In the genomic region with DNA sequence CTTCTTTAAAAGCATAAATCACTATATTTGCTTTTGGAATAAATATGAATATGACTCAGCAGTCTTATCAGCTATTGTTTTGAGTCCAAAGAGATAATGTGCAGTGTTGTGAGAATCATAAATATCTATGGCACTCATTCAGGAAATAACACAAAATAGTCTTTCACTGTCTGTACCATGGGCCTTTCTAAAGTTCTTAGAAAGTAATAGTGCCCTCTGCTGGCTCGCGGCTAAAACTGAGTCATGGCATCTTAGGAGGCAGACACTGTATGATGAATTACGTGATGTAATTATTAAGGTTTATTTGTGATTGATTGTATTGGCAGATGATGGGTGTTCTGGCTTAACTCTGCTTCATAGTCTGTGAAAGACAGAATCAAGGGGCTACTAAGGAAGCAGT, we compare ENCODE assay signal across 8 mouse cellular contexts. TPM values are rescaled to one million over a fixed set of nuclear protein-coding genes. Genes with fewer than 3 reads are reported as not detected.
DNase-seq lines count a peak whose midpoint lies in the region; ATAC-seq and TF ChIP-seq lines count a peak whose summit lies in the region.

No protein-coding gene starts in this region.

- H3K4me1 ChIP-seq in heart, embryonic 11.5 days (ENCODE audit: control insufficient read depth, insufficient read depth, low read length), result no peaks in the 10 kb centered on the region
- H3K4me1 ChIP-seq in hindbrain, embryonic 13.5 days (replicated peaks), result no peaks in the 10 kb centered on the region
- no peaks in the 10 kb centered on the region for H3K4me1 ChIP-seq in thymus, adult 2 months (replicated peaks; ENCODE audit: control insufficient read depth, insufficient read depth, low read length)

- 16% methylated on average over 3 of the region's 3 CpGs for WGBS in heart, embryonic 11.5 days (ENCODE audit: insufficient replicate concordance)
- WGBS in hindbrain, embryonic 13.5 days, result 29% methylated on average over 3 of the region's 3 CpGs
- 9% methylated on average over 3 of the region's 3 CpGs for WGBS in thymus, adult 2 months

- no peak overlapping the region for H3K4me3 ChIP-seq in heart, embryonic 11.5 days (ENCODE audit: low read depth, low read length)
- no peak overlapping the region for H3K4me3 ChIP-seq in hindbrain, embryonic 13.5 days
- no peak overlapping the region for H3K4me3 ChIP-seq in layer of hippocampus, adult 2 months
- no peak overlapping the region for H3K4me3 ChIP-seq in thymus, adult 2 months (ENCODE audit: control insufficient read depth, insufficient read depth, low read length)

- no peaks in the 10 kb centered on the region for H3K9me3 ChIP-seq in heart, embryonic 11.5 days (replicated peaks; ENCODE audit: control insufficient read depth, low read length)
- no peaks in the 10 kb centered on the region for H3K9me3 ChIP-seq in hindbrain, embryonic 13.5 days

- no peaks in the 10 kb centered on the region for H3K36me3 ChIP-seq in heart, embryonic 11.5 days (ENCODE audit: control insufficient read depth, insufficient read depth, low read length)
- no peaks in the 10 kb centered on the region for H3K36me3 ChIP-seq in hindbrain, embryonic 13.5 days
- H3K36me3 ChIP-seq in thymus, adult 2 months (ENCODE audit: control insufficient read depth, insufficient read depth, low read length), result no peaks in the 10 kb centered on the region

- H3K9ac ChIP-seq in heart, embryonic 11.5 days (ENCODE audit: low read depth, low read length), result no peak overlapping the region
- H3K9ac ChIP-seq in hindbrain, embryonic 13.5 days, result no peak overlapping the region

- ATAC-seq in heart, embryonic 11.5 days (replicated peaks; ENCODE audit: insufficient number of reproducible peaks, low FRiP score, low TSS enrichment), result no peak
- peak; percentile 68; the same call in 1 of the 2 replicates for ATAC-seq in hindbrain, embryonic 13.5 days (ENCODE audit: low FRiP score)
- peak; percentile 95 for ATAC-seq in megakaryocyte progenitor cell, adult 5-6 weeks (replicated peaks; ENCODE audit: poor library complexity)

- DNase-seq in heart, adult 8-10 months (ENCODE audit: low spot score), result peak; percentile 22
- DNase-seq in adrenal gland, adult 2 months, result peak; percentile 28
- DNase-seq in embryo, embryonic 9.5 days (ENCODE audit: extremely low spot score), result peak; percentile 13
- DNase-seq in layer of hippocampus, adult 2 months (ENCODE audit: low spot score in 2 of 2), result peak; percentile 46 to 51
- peak; percentile 47 for DNase-seq in thymus, adult 2 months

- H3K27ac ChIP-seq in heart, embryonic 11.5 days (ENCODE audit: low read depth, low read length), result no peak overlapping the region
- H3K27ac ChIP-seq in hindbrain, embryonic 13.5 days, result no peak overlapping the region
- H3K27ac ChIP-seq in layer of hippocampus, adult 2 months, result no peak overlapping the region
- no peak overlapping the region for H3K27ac ChIP-seq in thymus, adult 2 months (ENCODE audit: control insufficient read depth, insufficient read depth, low read length)

- TF ChIP-seq CTCF in layer of hippocampus, adult 2 months (conservative IDR thresholded peaks at IDR 0.05), result peak; percentile 88
- TF ChIP-seq CTCF in thymus, adult 2 months (IDR thresholded peaks at IDR 0.05; ENCODE audit: borderline replicate concordance, control insufficient read depth, extremely low read depth, insufficient read depth, low read length, poor library complexity), result no peak

- H3K27me3 ChIP-seq in heart, embryonic 11.5 days (ENCODE audit: control insufficient read depth, insufficient read depth, low read length), result no peaks in the 10 kb centered on the region
- no peaks in the 10 kb centered on the region for H3K27me3 ChIP-seq in hindbrain, embryonic 13.5 days
- no peaks in the 10 kb centered on the region for H3K27me3 ChIP-seq in thymus, adult 2 months (ENCODE audit: control insufficient read depth, insufficient read depth, low read length)

- TF ChIP-seq POLR2A in thymus, adult 2 months (IDR thresholded peaks at IDR 0.05; ENCODE audit: control insufficient read depth, extremely low read depth, insufficient read depth, low read length, poor library complexity), result no peak

- no peak overlapping the region for H3K4me2 ChIP-seq in heart, embryonic 11.5 days
- no peak overlapping the region for H3K4me2 ChIP-seq in hindbrain, embryonic 13.5 days

RNA-seq across cellular contexts. Expression of a gene that starts 57.5 kb away (rescaled TPM):
- total RNA-seq in heart, adult 8-10 months (2022), result under 1 TPM; 0.33 to 0.50 (median 0.42) TPM
- polyA plus RNA-seq in heart, embryonic 11.5 days (2014; fragmentation: Nextera tagmentation; extraction: Ambion mirVana), result 5.5 and 6.5 TPM in 2 replicates
- 1 to 10 TPM; 1.4 to 2.3 TPM for total RNA-seq in adrenal gland, adult 2 months (2021)
- 0.04 and 0.15 TPM in 2 replicates for polyA plus RNA-seq in adrenal gland, adult 2 months (2012; rRNA removed)
- polyA plus RNA-seq in hindbrain, embryonic 13.5 days (2015; fragmentation: Nextera tagmentation; extraction: Ambion mirVana), result 2.3 and 2.8 TPM in 2 replicates
- total RNA-seq in layer of hippocampus, adult 2 months (2021), result 10 to 100 TPM in 1 of 2 experiments, 1 to 10 TPM in 1; 8.9 to 10.3 TPM
- total RNA-seq in megakaryocyte progenitor cell, adult 5-6 weeks (2015), result 0.59 and 0.61 TPM in 2 replicates
- total RNA-seq in megakaryocyte progenitor cell, adult 5-6 weeks (2017), result 0.29 and 0.95 TPM in 2 replicates
- 0.73 and 1.1 TPM in 2 replicates for polyA plus RNA-seq in thymus, adult 2 months (2012; rRNA removed)
